Mouse (Mus musculus): ENCODE data around the gene Rbm25.

- TF ChIP-seq MAX (IDR thresholded peaks at IDR 0.05; ENCODE audit: low read depth) (no peak), POLR2A (IDR thresholded peaks at IDR 0.05; ENCODE audit: insufficient read length, low read depth) (no peak), MYOG (IDR thresholded peaks at IDR 0.05; ENCODE audit: control insufficient read depth in 1 of 3, insufficient read depth in 1 of 3, insufficient read length in 2 of 3, low read depth in 2 of 3) (no peak), MYOD1 (IDR thresholded peaks at IDR 0.05; ENCODE audit: control insufficient read depth in 1 of 3, insufficient read length in 2 of 3, low read depth in 2 of 3) (no peak), USF1 (IDR thresholded peaks at IDR 0.05; ENCODE audit: low read depth) (no peak), POLR2AphosphoS2 (IDR thresholded peaks at IDR 0.05; ENCODE audit: insufficient read length, low read depth) (no peak), CEBPB (IDR thresholded peaks at IDR 0.05; ENCODE audit: insufficient read depth, poor library complexity, severe bottlenecking) (no peak), TCF12 (IDR thresholded peaks at IDR 0.05; ENCODE audit: insufficient read depth, poor library complexity, severe bottlenecking) (no peak)
These were observed 101.2 kb downstream of the Rbm25 start for GRCm38 (mm10) chr12:83732225-83732624.

Measured in myocyte (in vitro differentiated cells).